Mouse (Mus musculus): Measurements from ENCODE around the gene Tle6. TPM values are rescaled to one million over a fixed set of nuclear protein-coding genes. Genes with fewer than 3 reads are reported as not detected.

The Tle6 gene
- polyA plus RNA-seq, 1 experiment from 2014 or later, result 19.9 TPM

DNA sequence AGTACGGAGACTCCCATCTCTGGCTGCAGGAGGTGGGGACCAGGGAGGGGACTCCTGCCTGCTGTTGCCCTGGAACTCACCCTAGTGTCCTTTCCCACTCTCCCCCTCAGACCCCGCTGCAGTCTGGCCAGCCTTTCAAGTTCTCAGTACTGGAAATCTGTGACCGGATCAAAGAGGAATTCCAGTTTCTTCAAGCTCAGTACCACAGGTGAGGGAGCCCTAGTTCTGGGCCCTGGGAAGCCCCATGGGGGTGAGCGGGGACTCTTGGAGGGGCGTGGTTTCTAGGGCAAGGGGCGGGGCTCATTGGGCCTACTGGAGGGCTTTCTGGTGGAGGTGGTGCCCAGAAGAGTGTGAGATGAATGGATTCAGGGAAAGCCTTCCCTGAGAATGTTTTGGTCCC lies 25.2 kb downstream of the Tle6 start:
- H3K4me2 ChIP-seq (replicated peaks), result peak overlapping the region; percentile 92
- H3K36me3 ChIP-seq, result no peaks in the 10 kb centered on the region
- 0 out of 2 replicates have a peak, but pooled peaks cover 3% of the 10 kb centered on the region for H3K27me3 ChIP-seq (replicated peaks)
- H3K27ac ChIP-seq, result no peak overlapping the region
- no peaks in the 10 kb centered on the region for H3K9me3 ChIP-seq
- ATAC-seq, result no peak
- 1% methylated on average over 6 of the region's 6 CpGs for WGBS
- peak overlapping the region; percentile 69 for H3K9ac ChIP-seq
- H3K4me1 ChIP-seq (replicated peaks), result peaks cover 44% of the 10 kb centered on the region
- peak overlapping the region; percentile 60 for H3K4me3 ChIP-seq (replicated peaks)

DNA sequence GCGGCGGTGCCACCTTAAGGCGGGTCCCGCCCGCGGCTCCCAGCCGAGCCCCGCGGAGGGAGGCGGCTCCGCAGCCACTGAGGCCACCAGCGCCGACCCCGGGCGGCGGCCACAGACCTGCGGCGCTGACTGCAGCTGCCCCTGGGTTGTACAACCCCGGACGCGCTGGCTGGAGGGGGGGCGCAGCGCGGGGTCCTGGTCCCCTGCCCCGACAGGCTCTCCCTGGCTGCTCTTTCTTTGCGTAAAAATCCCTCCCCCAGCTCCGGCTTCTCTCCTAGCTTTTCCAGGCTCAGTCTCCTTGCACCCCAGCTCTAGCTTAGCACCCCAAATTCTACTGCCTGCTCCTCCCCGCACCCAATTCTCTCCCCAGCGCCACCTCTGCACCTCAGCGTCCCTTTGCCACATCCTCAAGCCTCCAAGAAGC lies 25.7 kb downstream of the Tle6 start:
- Histone ChIP-seq H3K4me3 (replicated peaks) (peak overlapping the region; percentile 60), H3K9ac (peak overlapping the region; percentile 69), H3K9me3 (no peaks in the 10 kb centered on the region), H3K4me1 (replicated peaks) (peaks cover 46% of the 10 kb centered on the region), H3K27ac (0 out of 2 replicates have a peak overlapping the region, but pooled peaks have one; percentile 8), H3K4me2 (replicated peaks) (peak overlapping the region; percentile 92), H3K27me3 (replicated peaks) (0 out of 2 replicates have a peak, but pooled peaks cover 3% of the 10 kb centered on the region), H3K36me3 (no peaks in the 10 kb centered on the region)
- ATAC-seq, result no peak
- WGBS, result 0% methylated on average over 30 of the region's 30 CpGs

DNA sequence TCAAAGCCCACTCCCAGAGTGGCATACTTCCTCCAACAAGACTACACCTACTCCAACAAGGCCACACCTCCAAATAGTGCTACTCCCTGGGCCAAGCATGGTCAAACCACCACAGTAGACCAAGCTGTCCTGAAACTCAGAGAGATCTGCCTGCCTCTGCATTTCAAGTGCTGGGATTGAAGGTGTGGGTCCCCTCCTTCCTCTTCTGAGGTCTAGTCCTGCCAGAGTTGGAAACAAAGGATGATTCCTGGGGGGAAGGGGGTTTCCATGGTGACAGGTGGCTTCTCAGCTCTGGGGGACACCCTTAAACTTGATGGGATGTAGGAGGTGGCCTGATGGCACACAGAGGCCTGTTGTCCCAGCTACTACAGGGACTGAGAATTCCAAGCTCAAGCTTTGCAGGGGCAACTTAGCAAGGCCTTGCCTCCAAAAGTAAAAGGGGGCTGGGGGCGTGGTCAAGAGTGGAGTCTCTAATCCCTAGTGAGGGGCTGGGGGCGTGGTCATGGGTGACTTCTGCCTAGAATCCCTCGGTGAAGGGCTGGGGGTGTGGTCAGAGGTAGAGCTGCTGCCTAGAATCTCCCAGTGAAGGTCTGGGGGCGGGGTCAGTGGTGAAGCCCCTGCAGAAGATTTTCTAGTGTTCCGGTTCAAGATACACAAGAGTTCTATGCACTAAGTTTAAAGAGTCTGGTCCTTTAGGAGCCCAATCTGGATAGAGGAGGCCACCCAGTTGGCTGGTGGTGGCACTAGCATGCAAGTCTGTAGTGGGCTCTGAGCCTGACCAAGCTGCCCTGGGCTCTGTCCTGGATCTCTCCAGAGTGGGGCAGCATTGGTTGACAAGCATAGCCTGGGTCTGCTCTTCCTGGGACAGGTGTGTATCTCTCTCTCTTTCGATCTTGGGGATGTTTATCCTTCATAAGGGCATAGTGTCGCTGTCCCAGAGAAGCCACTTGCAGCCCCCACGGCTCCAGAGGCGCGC lies 26.5 kb downstream of the Tle6 start, which contains the start of gene Tle2:
Gene Tle2, plus strand, starts transcription at position 481 of the 976 bp plus-strand sequence.
- Histone ChIP-seq H3K27me3 (replicated peaks) (0 out of 2 replicates have a peak, but pooled peaks cover 3% of the 10 kb centered on the region), H3K36me3 (no peaks in the 10 kb centered on the region), H3K4me2 (replicated peaks) (peak within 1 kb of the TSS; percentile 92), H3K9me3 (no peaks in the 10 kb centered on the region), H3K4me3 (replicated peaks) (peak within 1 kb of the TSS; percentile 60), H3K27ac (peak within 1 kb of the TSS; percentile 44; the same call in 1 of the 2 replicates), H3K9ac (peak within 1 kb of the TSS; percentile 69), H3K4me1 (replicated peaks) (peaks cover 53% of the 10 kb centered on the region)
- ATAC-seq, result no peak
- WGBS, result 26% methylated on average over 10 of the region's 10 CpGs

DNA sequence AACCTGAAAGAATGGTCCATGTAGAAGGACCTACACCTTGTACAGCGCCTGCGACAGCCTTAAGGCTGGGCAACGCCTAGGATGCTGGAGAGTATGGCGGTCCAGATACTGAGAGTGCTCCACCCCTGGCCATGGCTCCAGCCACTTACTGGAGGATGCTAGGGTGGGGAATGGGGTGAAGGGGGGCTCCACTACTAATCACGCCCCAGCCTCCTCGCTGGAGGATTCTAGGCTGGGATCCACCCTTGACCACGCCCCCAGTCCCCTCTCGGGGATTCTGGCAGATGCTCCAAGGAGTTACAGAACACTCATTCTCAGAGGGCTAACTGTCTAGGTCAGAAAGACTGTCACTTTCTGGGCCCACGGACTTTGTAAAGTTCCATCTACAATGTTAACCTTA lies 27.9 kb downstream of the Tle6 start:
- no peak for ATAC-seq
- Histone ChIP-seq H3K9ac (no peak overlapping the region), H3K9me3 (no peaks in the 10 kb centered on the region), H3K36me3 (no peaks in the 10 kb centered on the region), H3K27ac (peak overlapping the region; percentile 44; the same call in 1 of the 2 replicates), H3K27me3 (replicated peaks) (0 out of 2 replicates have a peak, but pooled peaks cover 3% of the 10 kb centered on the region), H3K4me3 (replicated peaks) (no peak overlapping the region), H3K4me1 (replicated peaks) (peaks cover 65% of the 10 kb centered on the region), H3K4me2 (replicated peaks) (peak overlapping the region; percentile 82)
- WGBS, result 18% methylated on average over 9 of the region's 9 CpGs

DNA sequence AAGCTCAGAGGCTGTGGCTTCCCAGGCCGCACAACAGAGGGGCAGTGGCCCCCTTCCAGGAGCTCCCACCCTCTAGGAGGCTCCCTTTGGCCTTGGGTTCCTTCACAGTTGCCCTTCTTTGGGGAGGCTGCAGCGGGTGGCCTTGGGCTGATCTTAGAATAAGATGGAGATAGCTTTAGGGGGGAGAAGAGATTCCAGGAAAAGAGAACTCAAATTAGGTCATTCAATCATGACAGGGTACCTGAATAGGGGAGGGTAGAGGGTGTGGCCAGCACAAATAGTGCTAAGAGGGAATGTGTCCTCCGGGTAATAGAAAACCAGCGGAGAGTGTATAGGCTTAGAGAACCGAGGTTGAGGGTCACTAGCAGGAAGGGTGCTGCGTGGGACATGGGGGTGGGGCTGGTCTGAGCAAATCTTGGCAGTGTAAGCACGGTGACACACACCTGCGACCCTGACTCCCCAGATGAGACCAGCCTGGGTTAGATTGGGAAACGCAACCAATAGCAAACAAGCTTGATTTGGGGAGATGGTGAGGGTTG lies 28.7 kb downstream of the Tle6 start:
- 5% methylated on average over 9 of the region's 9 CpGs for WGBS
- peak; percentile 3; the same call in 1 of the 2 replicates for ATAC-seq
- H3K4me2 ChIP-seq (replicated peaks), result peak overlapping the region; percentile 82
- peak overlapping the region; percentile 72 for H3K27ac ChIP-seq
- H3K4me1 ChIP-seq (replicated peaks), result peaks cover 69% of the 10 kb centered on the region
- H3K9ac ChIP-seq, result no peak overlapping the region
- no peaks in the 10 kb centered on the region for H3K36me3 ChIP-seq
- no peaks in the 10 kb centered on the region for H3K9me3 ChIP-seq
- 0 out of 2 replicates have a peak, but pooled peaks cover 3% of the 10 kb centered on the region for H3K27me3 ChIP-seq (replicated peaks)
- H3K4me3 ChIP-seq (replicated peaks), result peak overlapping the region; percentile 27

DNA sequence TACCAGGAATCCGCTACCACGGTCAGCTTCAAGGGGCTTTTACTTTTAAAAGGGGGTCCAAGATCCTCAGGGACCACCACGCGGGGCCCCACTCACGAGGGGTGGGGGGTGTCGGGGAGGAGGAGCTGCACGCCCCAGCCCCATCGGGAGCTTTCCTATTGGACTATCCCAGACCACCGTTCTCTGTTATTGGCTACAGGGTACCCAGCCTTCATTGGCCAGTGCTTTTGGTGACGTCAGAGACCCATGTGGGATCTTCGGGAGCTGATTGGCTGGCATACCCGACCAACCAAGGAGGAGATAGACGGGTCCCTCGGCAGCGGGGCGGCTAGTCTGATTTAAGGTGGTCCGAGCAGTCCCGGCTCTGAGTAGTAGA lies 29.4 kb downstream of the Tle6 start:
- Histone ChIP-seq H3K36me3 (no peaks in the 10 kb centered on the region), H3K4me2 (replicated peaks) (peak overlapping the region; percentile 82), H3K9me3 (no peaks in the 10 kb centered on the region), H3K4me1 (replicated peaks) (peaks cover 69% of the 10 kb centered on the region), H3K9ac (peak overlapping the region; percentile 6; the same call in 1 of the 2 replicates), H3K27ac (peak overlapping the region; percentile 79), H3K4me3 (replicated peaks) (peak overlapping the region; percentile 44), H3K27me3 (replicated peaks) (0 out of 2 replicates have a peak, but pooled peaks cover 3% of the 10 kb centered on the region)
- ATAC-seq, result peak; percentile 89
- WGBS, result under 1% methylated on average over 18 of the region's 18 CpGs

DNA sequence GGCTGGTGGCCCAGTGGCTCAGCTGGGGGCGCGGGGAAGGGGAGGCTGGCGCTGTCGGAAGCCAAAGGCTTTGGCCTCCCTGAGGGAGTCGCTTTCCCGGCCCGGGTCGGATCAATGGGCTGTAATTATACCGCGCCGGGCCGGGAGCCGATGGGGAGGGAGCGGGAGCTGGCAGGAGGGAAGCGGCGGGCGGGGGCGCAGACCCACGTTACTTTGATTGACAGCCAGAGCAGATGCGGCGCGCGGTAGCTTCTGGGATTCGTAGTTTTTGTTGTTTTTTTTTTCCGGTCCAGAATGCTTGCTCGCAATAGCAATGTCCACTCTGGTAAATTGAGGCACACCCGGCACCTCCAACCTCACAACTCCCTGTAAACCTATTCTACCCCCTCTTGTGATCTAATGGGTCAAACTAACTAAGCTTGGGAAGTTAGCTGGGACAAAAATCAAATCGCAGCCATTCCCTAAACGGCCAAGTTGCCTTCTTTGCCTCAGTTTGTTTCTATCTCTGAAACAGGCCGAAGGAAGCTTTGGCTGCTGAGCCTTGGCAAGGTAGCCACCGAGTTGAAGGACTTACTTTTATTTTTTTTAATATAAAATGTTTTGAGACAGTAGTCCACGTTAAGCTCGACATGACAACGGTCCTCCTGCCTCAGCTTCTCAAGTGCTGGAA lies 29.9 kb downstream of the Tle6 start:
- H3K9me3 ChIP-seq, result no peaks in the 10 kb centered on the region
- peak overlapping the region; percentile 26 for H3K9ac ChIP-seq
- 0 out of 2 replicates have a peak, but pooled peaks cover 3% of the 10 kb centered on the region for H3K27me3 ChIP-seq (replicated peaks)
- H3K4me3 ChIP-seq (replicated peaks), result peak overlapping the region; percentile 44
- ATAC-seq, result peak; percentile 61
- H3K4me1 ChIP-seq (replicated peaks), result peaks cover 64% of the 10 kb centered on the region
- peak overlapping the region; percentile 82 for H3K4me2 ChIP-seq (replicated peaks)
- under 1% methylated on average over 34 of the region's 34 CpGs for WGBS
- peak overlapping the region; percentile 82 for H3K27ac ChIP-seq
- peaks cover 5% of the 10 kb centered on the region; the same call in 1 of the 2 replicates for H3K36me3 ChIP-seq

DNA sequence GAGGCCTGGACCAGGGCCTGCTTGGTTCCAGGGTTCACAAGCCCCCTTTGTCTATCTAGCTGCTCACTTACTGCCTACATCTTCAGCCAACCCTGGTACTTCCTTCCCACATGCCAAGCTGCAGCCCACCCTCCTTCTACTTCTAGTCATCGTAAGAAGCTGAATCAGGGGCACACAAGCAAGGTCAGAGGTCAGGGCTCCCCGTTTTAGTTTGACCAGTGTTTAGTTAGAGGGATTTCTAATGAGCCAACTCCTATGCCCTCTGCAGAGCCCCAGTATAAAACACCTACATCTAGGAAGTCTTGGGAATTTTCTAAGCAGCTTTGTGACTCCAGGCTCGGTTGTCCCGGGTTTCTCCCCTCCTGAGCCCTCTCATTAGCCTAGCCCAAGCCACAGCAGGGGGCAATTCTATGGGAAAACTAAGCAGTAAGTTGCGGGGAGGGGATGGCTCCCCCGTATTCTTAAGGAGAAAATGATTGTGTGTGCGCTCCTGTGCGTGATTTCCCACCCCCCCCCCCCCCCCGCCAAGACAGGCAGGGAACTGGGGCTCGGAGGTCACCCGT lies 30.6 kb downstream of the Tle6 start:
- H3K4me1 ChIP-seq (replicated peaks), result peaks cover 61% of the 10 kb centered on the region
- H3K9ac ChIP-seq, result peak overlapping the region; percentile 26; the same call in 1 of the 2 replicates
- 5% methylated on average over 11 of the region's 11 CpGs for WGBS

DNA sequence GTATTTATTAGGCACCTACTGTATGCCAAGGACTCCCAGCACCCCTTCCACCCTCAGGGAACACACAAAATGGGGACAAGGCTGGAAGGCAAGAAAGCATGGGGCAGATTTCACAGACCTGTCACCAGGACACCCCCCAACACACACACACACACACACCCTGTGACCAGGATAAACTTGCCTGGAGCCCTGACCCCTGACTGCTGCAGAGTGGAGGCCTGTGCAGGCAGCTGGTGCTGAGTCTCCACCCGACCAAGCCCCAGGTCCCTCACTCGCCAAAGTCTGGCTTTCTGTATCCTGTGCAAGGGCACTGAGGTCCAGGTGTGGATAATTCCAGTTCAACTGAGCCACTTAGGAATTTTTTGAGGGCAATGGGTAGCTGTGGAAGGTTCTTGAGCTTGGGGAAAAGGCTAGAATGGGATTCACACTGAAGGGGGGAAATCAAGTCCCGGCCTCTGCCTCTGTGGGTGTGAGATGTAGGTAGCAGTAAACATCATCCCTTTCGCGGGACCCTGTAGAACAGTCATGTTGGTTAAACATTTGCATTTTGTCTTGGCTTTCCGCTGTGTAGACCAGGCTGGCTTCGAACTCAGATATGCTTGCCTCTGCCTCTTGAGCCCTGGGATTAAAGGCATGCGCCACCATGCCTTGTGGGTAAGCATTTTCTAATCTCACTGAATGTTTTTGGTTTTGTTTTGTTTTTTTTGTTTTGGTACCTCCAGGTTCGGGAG lies 31.2 kb downstream of the Tle6 start:
- no peak for ATAC-seq
- 0 out of 2 replicates have a peak, but pooled peaks cover 3% of the 10 kb centered on the region for H3K27me3 ChIP-seq (replicated peaks)
- WGBS, result 63% methylated on average over 9 of the region's 9 CpGs
- H3K4me2 ChIP-seq (replicated peaks), result no peak overlapping the region
- peaks cover 64% of the 10 kb centered on the region for H3K4me1 ChIP-seq (replicated peaks)
- no peak overlapping the region for H3K9ac ChIP-seq
- no peaks in the 10 kb centered on the region for H3K9me3 ChIP-seq
- peak overlapping the region; percentile 83 for H3K27ac ChIP-seq
- H3K4me3 ChIP-seq (replicated peaks), result no peak overlapping the region
- H3K36me3 ChIP-seq, result peaks cover 17% of the 10 kb centered on the region

More for the DNA sequence above, 30.6 kb downstream of the Tle6 start:
- peak overlapping the region; percentile 82 for H3K27ac ChIP-seq
- peaks cover 12% of the 10 kb centered on the region for H3K36me3 ChIP-seq
- ATAC-seq, result 0 out of 2 replicates have a peak, but pooled peaks have one; percentile 0
- H3K9me3 ChIP-seq, result no peaks in the 10 kb centered on the region
- H3K27me3 ChIP-seq (replicated peaks), result 0 out of 2 replicates have a peak, but pooled peaks cover 3% of the 10 kb centered on the region
- peak overlapping the region; percentile 82 for H3K4me2 ChIP-seq (replicated peaks)
- H3K4me3 ChIP-seq (replicated peaks), result peak overlapping the region; percentile 44

DNA sequence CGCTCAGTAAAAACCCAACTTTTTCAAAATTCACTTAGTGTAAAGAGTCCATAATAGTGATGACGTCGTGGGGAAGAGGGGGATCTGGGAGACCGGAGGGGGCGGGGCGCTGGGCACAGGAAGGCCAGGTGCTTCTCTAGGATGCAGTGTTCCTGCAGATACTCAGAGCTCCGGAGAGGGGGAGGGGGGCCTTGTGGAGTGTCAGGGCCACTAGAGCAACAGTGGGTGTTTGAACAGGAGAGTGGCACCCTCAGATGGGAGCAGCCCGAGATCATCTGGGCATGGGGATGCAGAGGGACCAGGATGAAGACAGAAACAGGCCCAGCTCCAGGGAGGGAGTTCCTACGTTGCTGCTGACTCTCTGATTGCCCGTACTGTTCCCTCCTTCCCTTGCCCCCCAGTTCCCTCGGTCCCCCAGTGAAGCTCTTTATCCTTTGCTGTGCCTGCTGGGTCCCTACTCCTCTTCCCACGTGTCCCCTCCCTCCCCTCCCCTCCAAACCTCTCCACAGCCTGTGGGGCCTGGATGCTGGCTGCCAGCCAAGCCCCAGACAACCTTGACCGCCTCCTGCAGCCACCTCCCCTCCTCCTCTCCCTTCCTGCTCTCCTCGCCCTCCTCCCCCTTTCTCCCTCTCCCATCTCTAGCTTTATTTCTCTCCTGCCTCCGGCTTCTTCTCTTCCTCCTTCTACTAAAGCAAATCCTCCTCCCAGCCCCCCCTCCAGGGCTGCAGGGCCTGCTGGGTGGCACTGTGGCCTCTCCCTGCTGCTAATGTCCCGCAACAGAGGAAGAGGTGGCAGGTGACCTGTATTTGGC lies 32.3 kb downstream of the Tle6 start:
- Histone ChIP-seq H3K27me3 (replicated peaks) (0 out of 2 replicates have a peak, but pooled peaks cover 3% of the 10 kb centered on the region), H3K4me3 (replicated peaks) (no peak overlapping the region), H3K9me3 (no peaks in the 10 kb centered on the region), H3K9ac (0 out of 2 replicates have a peak overlapping the region, but pooled peaks have one; percentile 6), H3K36me3 (peaks cover 19% of the 10 kb centered on the region), H3K4me2 (replicated peaks) (peak overlapping the region; percentile 44), H3K4me1 (replicated peaks) (peaks cover 66% of the 10 kb centered on the region), H3K27ac (peak overlapping the region; percentile 83)
- peak; percentile 11 for ATAC-seq
- WGBS, result 8% methylated on average over 16 of the region's 16 CpGs

Measured in intestine, embryonic 15.5 days (tissue).